Mouse (Mus musculus): ENCODE measurements at regions not wholly inside any gene's neighbourhood (a gene's known extent, or its start where the extent isn't known, plus 50 kb on each side); places are given as distances from the start of the nearest gene placed in this dataset.

GRCm38 (mm10) chr7:72762711-72763110, 456.3 kb upstream of the Mctp2 start:
- DNase-seq = no peak

DNA sequence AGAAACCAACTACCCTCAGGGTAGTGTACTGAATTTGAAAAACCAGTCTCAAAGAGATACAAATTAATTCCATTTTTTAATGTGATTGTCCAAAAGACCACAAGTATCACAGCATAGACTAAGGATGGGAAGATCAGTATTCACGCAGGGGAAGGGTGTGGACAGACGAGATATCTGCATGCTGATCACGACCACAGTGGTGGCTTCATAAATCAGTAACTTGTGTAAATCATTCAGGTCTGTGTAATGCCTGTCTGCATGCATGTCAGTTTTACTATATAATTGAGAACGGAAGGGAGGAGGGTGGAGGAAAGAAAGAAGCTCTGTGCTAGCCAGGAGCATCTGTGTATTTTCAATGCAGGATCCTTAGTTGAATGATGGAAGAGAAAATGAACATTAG, 462.3 kb upstream of the Mctp2 start:
- no peak for DNase-seq

- no peak for DNase-seq
Observed at GRCm38 (mm10) chr7:72774031-72774770, 467.8 kb upstream of the Mctp2 start.

DNA sequence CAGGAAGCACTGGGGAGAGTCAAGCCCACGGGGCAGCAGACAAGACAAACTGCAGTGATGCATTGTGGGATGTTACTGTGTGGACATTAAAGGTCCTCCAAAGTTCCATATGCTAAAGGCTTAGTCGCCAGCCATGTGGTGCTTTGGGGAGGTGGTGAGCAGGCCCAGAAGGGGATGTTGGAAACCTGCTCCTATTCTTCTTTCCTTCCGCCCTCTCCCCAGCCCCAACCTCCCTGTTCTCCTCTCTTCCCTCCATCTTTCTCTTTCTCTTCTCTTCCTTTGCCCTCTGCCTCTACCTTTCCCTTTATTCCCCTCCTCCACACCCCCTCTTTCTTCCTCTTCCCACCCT, 468.3 kb upstream of the Mctp2 start:
- no peak for DNase-seq

DNA sequence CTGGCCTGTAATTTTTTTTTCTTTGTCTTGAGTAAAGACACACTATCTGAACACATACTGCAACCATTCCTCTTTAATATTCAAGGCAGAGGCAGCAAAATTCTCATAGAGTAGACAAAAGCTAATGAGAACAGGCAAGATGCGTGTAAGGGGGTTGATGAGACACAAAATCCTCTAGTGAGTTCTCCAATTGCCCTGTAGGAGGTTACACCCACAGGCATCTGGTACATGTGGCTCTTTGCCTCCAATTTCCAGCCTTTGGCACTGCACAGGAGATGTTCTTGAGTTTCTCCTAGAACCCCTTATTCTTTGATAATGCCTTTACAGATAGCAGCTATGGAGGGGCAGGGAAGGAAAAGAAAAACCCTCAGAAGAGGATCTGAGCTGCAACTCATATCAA, 480.9 kb upstream of the Mctp2 start:
- DNase-seq = no peak

GRCm38 (mm10) chr7:72788261-72788660, 481.9 kb upstream of the Mctp2 start:
- no peak for DNase-seq

DNA sequence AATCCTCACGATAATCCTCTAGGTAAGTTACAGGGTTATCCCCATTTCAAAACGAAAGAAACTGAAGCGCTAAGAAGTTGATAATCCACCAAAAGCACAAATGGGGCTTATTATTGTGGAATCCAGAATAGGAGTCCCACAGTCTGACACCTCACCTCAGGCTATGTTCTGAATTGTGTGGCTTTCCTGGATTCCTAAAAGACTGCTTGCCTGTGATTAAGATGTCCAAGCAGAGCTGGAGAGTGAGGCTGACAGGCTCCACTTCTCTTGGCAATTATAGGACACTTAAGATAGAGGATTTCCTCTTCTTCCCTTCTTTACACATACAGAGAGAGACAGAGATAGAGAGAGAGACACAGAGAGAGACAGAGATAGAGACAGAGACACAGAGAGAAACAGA, 515.7 kb upstream of the Mctp2 start:
- DNase-seq = no peak

DNA sequence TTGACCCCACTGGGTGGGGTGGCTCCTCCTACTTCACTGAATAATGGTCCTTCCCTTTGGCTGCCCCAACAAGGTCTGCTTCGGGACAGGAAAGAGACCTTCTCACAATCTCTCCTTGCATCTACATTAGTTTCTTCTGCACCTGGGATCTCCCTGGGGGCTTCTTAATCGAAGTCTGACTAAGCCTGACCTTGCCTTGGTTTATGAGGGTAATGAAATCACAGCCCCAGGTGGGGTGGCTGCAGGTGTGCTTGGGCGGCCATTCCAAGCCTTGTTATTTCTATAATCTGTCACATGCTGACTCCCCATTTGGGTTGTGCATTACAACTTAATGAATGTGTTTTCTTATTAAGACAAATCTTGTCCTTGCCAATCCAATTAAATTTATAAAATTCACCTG, 520.2 kb upstream of the Mctp2 start:
- DNase-seq = no peak

DNA sequence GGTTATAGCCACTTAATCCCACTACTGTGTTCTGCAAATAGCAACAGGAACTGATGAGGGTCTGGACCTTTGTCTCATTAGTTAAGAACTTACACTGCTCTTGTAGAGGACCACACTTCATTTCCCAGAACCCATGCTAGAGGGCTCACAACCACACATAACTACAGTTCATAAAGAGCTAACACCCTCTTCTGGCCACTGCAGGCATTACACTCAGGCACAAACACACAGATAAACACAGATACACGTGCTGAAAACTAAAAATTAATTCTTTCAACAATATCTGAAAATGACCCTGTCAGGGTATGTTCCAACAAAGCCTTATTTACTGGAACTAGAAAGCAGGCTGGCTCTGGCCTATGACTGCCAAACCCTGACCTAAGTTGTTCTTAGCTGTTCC, 529.0 kb upstream of the Mctp2 start:
- no peak for DNase-seq

- no peak for DNase-seq
Observed at GRCm38 (mm10) chr7:72836026-72836425, 529.6 kb upstream of the Mctp2 start.

DNA sequence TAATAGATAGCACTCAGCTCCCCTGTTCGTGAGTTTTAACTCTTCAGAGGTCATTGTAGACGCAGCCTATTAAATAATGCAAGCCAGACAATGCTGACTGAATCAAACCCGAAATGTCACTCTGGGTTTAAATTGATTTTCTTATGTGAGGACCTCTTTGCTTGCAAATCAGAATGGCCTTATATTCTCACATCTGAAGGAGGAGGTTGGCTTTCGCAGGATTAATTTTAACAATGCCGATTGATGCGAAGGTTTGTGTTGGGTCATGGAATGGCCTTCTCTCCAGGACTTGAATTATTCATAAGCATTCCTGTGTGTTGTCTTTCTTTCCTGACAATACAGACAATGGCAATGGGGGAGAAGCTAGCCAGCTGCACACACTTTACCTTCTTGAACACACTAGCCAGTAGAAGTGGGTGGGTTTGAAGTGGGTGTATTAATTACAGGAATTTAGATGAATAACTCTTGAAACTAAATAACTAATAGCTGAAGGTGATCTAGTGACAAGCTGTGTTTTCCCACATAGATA, 530.1 kb upstream of the Mctp2 start:
- DNase-seq = no peak

DNA sequence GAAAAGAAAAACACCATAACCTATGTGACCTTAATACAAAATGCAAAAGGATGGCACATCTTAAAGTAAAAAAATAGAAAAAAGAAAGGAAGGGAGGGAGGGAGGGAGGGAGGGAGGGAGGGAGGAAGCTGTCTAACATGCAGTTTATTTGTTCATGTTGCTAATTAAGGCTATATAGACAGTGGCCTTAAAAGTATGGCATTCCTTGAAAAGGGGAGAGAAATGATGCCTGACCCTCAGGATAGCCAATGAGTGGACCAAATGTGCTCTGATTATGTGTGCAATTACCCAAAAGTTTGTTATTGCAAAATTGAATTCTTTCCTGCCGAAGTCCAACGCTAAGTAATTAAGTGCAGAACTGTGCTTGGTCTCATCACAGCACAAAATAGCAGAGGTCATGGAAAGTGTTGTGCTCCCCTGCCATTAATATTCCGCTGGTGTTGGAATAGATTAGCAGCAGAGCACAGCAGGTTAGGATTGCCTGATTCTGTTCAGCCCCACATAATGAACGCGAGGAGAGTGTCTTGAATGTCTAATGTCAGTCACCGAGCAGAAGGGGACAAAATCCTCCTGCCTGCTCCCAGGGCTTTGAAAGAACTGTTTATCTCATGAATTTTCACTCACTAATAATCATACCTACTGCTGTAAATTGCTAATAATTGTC, 531.7 kb upstream of the Mctp2 start:
- no peak for DNase-seq

DNA sequence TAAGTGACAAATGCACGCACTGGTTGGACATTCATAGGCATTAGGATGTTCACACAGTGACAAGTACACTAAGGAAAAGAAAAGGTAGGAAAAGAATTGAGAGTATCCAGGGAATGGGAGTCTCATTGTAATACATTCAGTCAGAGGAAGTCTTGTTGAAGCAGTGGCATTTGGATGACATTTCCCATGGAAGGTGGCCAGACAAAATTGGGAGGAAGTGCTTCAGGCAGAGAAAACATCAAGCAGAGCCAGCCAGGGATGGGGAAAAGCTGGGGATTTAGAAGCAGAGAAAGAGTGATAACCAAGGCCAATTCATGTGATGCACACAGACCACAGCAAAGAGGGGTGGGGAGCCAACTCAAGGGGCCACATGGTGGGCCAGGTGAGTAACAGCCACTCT, 524.0 kb upstream of the Rgma start:
- no peak for DNase-seq

DNA sequence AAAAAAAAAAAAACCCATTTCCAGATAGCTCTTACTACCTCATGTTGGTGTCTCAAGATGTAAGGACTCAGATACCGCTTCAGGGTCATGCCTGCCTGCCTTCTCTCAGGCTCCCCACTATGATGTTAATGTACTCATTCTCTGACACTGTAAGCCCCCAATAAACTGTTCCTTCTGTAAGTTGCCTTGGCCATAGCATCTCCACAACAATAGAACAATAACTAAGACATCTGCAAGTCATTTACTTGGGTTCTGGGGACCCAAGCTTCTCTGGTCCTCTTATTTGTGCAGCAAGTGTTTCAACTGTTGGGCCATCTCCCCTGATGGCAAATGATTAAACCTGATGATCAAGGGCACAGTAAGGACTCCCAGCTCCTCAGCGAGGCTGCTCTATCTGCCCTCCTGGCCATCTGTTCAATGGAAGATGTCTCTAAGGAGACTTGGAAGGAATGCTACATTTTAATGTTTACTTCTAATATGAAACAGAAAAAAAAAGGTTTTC, 520.8 kb upstream of the Rgma start:
- no peak for DNase-seq

DNA sequence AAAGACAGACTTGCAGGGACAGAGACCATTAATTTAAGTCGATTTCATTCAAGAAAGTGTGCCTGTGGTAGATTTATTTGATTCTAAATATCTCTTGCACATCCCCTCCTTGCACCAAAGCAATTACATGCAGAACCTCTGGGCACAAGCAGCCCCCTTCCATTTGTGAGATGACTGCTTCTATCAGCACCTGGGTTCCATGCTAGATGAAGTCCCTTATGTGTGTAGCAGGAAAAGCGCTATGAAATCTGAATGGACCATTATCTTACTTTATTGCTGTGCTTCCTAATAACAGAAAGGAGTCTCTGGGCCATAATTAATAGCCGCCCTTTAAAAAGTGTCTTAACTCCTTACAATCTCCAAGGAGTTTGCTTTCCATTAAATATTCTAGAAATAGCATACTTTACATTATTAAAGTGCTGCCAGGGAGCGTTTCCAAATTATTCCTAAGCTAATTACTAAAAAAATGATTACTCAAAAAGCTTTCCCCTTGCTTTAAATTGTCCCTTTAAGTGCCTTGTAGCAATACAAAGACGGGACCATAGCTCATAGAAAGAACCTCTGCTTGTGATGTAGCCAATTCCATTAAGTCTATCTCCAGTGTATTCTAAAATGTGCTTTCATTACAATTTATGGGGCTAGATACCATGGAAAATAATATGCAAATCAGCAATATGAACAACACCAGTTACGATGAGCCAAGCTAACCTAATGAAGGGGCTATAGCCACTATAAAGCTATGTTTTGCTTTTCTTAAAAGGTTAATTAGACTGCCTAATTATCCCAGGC, 508.1 kb upstream of the Rgma start:
- DNase-seq = no peak

- DNase-seq = no peak
Observed at GRCm38 (mm10) chr7:72869068-72869467, 506.2 kb upstream of the Rgma start.

- DNase-seq = no peak
Observed at GRCm38 (mm10) chr7:72900816-72901215, 474.5 kb upstream of the Rgma start.

DNA sequence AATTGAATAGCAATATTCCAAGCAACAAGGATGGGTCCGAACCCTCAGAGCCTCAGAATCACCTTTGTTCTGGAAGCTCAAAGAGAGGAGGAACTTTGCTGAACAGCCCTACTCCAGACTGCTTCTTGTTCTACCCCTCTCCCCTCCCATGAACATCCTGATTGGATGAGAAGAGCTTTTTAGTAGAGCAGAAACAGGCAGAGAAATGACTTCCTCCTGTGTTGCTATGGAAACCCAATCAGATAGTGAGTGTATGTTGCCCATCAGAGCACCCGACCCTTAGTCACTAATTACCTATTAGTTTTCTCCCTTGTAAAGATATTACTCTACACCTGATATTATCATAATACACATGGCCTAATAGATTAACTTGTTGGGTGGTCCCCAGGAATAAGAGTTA, 469.4 kb upstream of the Rgma start:
- DNase-seq = no peak

DNA sequence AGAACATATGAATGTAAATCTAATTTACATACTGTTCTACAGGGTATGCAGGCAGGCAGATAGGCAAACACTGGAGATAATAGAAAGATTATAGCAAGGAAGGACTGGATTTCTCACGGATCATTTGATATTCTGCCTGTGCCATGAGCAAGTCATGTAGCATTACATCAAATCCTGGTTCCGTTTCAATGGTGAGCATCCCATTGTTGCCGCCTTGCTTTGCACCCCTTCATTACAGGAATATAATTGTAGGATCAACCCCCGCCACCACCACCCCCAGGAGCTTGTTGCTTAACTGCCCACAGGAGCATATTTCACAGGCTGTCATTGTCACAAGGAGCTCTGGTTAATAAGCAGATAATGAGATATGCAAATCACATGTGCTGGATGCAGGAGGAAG, 468.8 kb upstream of the Rgma start:
- no peak for DNase-seq

DNA sequence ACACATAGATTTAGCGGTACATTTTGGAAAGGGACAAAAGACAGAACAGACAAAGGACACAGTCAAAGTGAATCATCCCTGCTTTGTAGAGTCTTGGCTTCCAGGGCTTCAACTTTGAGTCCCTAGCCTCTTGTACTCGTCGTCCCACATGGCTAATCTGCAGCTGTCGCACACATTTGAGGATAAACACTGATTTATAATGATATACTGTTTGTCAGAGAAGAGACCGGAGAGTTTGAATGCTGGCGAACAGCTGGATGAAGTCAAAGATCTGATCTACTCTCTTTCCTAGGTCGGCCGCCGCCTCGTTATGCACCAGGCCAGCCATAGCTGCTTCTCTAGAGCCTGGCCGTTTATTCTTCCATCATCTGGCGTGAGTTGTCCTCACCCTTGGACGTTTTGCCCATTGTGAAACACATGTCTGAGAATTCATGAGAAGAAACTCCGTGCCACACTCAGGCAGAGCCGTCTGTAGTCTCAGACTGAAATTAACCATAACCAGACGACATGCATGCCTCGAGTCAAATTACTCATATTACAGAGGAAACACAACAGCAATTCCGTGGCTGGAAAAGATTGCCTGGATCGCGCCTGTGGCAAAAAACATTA, 448.4 kb upstream of the Rgma start:
- no peak for DNase-seq

- DNase-seq = no peak
Observed at GRCm38 (mm10) chr7:72938842-72939241, 436.5 kb upstream of the Rgma start.

- DNase-seq = no peak
Observed at GRCm38 (mm10) chr7:72947531-72947930, 427.8 kb upstream of the Rgma start.

DNA sequence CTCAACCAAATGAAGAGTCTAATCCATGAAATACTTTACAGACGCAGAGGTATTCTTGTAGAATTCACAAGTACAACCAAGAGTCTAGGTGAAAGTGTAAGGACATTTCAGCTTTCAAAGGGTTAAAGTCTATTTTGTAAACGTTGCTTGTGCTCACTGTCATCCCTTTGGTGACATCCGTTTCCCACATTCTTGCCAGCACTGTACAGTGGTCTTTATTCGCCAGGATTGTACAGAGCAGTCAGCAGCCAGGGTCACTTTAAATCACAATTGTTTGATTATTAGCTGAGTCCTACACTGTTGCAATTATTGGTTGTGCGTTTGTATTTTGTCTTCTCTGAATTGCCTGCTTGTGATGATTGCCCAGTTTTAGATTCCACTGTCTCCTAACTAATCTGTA, 427.3 kb upstream of the Rgma start:
- DNase-seq = no peak
